Mouse (Mus musculus): ENCODE measurements around the gene Kmt2d. TPM values are rescaled to one million over a fixed set of nuclear protein-coding genes. Genes with fewer than 3 reads are reported as not detected.

Gene Kmt2d
- polyA plus RNA-seq, 1 experiment, result 37.5 TPM

DNA sequence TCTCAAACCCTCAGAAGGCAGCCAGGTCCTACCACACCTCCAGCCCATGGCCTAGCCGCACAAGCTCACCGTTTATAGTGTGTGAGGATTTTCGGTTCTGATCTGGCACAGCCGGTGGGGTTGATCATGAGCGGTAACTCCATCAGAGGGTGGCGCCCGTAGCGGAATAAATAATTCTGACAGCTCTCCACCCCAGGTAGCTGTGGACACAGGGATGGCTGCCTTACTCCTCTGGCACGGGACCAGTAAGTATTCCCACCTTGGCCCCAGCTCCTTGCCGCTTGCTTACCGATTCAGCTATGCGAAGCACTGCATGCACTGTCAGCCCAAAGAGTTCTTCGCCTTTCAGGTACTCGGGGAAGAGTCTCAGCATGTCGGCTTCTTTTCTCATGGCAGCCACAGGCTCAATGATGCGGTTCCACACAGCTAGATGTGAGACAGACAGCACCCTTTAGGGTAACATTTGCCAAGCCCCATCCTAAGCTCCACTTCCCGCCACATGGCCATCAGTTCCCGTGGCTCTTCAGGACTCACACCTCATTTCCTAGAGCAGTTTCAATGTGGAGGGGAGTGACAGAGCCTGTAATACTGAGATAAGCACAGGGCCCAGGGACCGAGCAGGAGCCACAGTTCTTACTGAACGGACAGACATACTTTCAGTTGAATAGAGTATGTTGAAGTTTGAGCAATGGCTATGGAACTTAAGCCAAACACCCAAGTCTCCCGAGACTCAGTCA is 33.8 kb downstream of the Kmt2d start:
- DNase-seq (ENCODE audit: low read depth), result no peak
- TF ChIP-seq POLR2A (IDR thresholded peaks at IDR 0.05; ENCODE audit: borderline replicate concordance, extremely low read depth, insufficient read depth, insufficient read length, poor library complexity, severe bottlenecking) (no peak), CTCF (IDR thresholded peaks at IDR 0.05; ENCODE audit: borderline replicate concordance, extremely low read depth, insufficient read depth, insufficient read length) (no peak)

DNA sequence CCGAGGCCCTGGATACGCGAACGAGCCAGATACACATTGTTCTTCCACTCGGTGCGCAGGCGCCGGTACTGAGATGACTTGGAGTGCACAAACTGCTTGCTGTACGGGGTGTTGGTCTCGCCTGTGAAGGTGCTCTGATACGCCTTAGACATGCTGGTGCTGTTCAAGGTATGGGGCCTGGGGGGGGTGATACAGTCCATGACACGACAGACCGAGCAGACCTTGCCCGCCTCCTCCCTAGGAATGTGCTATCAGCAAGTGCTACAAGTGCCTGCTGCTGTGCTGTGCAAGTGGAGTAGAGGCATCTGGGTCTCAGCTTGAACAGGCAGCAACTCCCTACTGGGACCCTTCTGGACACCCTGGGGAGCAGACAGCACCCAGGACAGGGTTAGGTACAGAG is 35.7 kb downstream of the Kmt2d start:
- no peak for DNase-seq (ENCODE audit: low read depth)
- TF ChIP-seq POLR2A (IDR thresholded peaks at IDR 0.05; ENCODE audit: borderline replicate concordance, extremely low read depth, insufficient read depth, insufficient read length, poor library complexity, severe bottlenecking) (no peak), CTCF (IDR thresholded peaks at IDR 0.05; ENCODE audit: borderline replicate concordance, extremely low read depth, insufficient read depth, insufficient read length) (no peak)

DNA sequence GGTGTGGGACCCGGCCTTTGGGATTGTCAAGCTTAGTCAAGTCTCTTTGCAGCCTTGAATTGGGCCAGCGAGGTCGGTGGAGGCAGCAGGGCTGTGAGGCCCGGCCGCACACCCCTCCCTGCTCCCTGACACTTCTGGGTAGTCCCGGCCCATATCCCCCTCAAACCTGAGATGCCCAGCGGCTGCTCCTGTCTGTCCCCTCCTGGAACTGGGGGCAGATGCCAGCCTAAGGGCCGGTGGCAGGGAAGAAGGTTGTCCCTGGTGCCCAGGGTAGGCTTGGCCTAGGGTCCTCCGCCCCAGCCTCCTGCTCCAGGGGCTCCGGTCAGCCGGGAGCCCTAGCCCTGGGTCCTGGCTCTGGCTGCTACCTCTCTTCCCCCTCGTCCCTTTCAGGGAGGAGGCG is 36.9 kb downstream of the Kmt2d start:
- TF ChIP-seq POLR2A (IDR thresholded peaks at IDR 0.05; ENCODE audit: borderline replicate concordance, extremely low read depth, insufficient read depth, insufficient read length, poor library complexity, severe bottlenecking) (no peak), CTCF (IDR thresholded peaks at IDR 0.05; ENCODE audit: borderline replicate concordance, extremely low read depth, insufficient read depth, insufficient read length) (no peak)
- no peak for DNase-seq (ENCODE audit: low read depth)

DNA sequence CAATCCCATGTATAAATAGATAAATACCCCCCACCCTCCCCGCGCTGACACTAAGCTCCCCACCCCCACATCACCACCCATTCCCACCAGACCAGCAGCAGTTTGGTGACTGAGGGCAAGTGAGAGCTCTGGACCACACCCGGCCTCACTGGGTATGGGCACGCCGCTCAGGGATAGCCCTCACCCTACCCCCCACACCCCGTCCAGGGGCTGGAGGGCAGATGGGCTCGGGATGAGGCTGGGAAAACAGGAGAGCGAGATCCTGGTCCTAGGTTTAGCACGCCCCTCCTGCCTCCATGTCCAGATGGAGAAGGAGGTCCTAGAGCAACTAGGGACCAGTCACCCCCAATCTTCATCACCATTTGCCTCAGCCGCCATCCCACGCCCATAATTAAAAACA is 37.7 kb downstream of the Kmt2d start:
- TF ChIP-seq CTCF (IDR thresholded peaks at IDR 0.05; ENCODE audit: borderline replicate concordance, extremely low read depth, insufficient read depth, insufficient read length), result no peak
- TF ChIP-seq POLR2A (IDR thresholded peaks at IDR 0.05; ENCODE audit: borderline replicate concordance, extremely low read depth, insufficient read depth, insufficient read length, poor library complexity, severe bottlenecking), result no peak
- DNase-seq (ENCODE audit: low read depth), result no peak

DNA sequence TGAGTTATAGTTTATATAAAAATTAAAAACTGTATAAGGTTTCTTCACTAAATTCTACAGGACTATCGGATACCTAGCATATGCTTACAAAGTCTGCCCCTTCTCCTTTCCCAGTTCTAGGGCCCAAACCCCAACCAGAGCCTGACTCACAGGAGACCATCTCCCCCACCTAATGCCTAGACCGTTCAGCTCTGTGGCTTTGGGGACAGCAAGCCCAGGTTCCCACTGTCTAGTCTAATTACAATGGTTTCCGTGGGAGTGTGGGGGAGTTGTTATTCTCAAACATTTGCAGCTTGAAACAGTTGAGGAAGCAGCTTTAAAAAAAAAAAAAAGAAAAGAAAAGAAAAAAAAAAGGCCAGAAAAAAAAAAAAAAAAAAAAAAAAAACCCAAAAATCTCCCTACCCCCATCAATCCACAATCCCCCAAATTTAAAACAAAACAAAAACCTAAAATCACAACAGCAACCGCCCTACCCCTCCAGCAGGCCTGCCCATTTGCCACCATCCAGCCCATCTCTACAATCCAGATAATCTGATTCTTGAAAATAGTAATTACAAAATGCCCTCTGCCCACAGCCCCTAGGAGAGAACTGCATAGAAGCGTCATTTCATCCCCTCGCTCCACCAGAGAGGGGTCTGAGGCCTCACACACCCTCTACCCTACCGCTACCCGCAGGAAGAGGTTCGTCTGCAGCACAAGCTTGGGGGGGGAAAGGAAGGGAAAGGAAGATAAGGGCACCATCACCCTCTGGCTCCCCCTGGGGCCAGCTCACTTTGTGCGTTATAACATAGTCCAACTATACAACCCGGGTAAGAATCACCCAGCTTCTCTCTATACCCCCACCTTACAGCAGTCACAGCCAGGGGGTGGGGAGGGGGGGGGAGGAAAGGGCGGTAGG is 38.6 kb downstream of the Kmt2d start:
- TF ChIP-seq POLR2A (IDR thresholded peaks at IDR 0.05; ENCODE audit: borderline replicate concordance, extremely low read depth, insufficient read depth, insufficient read length, poor library complexity, severe bottlenecking) (no peak), CTCF (IDR thresholded peaks at IDR 0.05; ENCODE audit: borderline replicate concordance, extremely low read depth, insufficient read depth, insufficient read length) (no peak)
- no peak for DNase-seq (ENCODE audit: low read depth)

DNA sequence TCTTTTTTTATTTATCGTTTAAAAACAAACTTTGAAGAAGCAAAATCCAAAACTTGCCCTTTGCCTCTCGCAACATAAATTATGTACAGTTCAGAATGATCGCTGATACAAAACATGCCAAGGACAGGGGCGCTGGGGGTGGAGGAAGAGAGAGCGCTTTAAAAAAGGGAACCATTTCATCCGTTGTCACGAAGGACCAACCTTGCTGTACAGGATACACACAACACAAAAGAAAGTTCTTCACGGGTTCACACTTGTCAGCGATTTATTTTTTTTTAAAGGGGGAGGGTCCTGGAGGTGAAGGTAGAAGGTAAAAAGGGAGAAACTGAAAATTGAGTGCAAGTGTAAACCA is 39.3 kb downstream of the Kmt2d start:
- TF ChIP-seq POLR2A (IDR thresholded peaks at IDR 0.05; ENCODE audit: borderline replicate concordance, extremely low read depth, insufficient read depth, insufficient read length, poor library complexity, severe bottlenecking) (no peak), CTCF (IDR thresholded peaks at IDR 0.05; ENCODE audit: borderline replicate concordance, extremely low read depth, insufficient read depth, insufficient read length) (no peak)
- no peak for DNase-seq (ENCODE audit: low read depth)

DNA sequence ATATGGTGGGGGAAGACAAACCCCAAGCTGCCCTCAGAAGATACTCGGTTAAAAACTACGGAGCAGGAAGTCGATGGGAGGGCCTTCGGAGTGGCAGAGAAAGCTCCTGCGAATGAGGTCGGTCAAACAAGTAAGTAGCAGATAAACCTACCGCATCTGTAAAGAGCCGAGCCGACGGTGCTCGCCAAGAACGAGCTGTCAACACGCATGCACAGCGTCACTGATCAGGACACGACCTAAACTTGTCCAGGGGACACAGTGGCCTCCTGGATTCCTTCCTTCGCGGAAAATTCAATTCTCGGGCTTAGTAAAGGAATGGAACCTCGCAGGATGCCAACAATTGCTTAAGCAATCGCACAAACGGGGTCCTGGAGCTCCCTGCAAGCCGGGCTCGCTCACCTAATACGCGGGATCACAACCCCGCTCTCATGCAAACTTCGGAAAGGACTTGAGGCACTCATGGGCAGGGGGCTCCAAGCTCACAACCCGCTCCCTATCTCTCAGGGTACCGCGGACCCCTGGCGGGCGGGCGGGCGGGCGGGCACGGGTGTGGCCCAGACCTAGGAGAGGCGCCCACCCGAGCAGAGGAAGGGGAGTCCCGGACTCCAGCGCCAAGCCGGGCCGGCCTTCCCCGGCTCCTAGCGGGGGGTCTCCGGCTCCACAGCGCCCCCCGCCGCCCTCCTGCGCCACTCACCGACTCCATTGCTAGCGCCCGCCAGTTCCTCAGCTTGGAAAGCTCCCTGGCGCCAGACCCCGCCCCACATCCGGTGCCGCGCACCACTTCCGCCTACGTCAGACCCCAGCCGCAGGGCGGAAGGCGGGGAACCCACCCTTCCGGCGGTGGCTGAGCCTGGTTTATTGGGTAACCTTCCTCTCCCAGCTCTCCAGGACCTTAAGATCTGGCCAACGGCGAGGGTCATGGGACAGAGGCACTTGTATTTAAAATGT is 40.0 kb downstream of the Kmt2d start, which contains the start of gene Prkag1:
Prkag1 (minus strand) TSS at position 786 of the 948 bp plus-strand sequence.
- TF ChIP-seq CTCF (IDR thresholded peaks at IDR 0.05; ENCODE audit: borderline replicate concordance, extremely low read depth, insufficient read depth, insufficient read length) (peak; percentile 56; the same call in 1 of the 2 replicates), POLR2A (IDR thresholded peaks at IDR 0.05; ENCODE audit: borderline replicate concordance, extremely low read depth, insufficient read depth, insufficient read length, poor library complexity, severe bottlenecking) (peak; percentile 41; the same call in 1 of the 2 replicates)
- DNase-seq (ENCODE audit: low read depth), result peak; percentile 98

DNA sequence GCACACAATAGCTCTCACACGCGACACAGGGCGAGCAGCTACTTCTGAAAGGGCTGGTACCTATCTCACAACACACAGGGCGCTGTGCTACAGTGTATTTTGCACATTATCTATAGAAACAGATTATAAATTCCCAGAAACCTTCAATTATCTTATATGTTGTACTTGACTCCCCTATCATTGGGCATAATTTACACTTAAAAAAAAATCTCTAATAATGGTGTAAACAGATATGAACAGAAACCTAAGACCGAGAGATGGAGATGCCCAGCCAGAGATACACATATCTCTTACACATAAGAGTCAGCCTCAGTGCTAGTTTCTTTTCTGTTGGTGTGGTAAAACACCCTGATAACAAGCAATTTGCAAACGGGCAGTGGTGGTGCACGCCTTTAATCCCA is 43.4 kb downstream of the Kmt2d start:
- TF ChIP-seq POLR2A (IDR thresholded peaks at IDR 0.05; ENCODE audit: borderline replicate concordance, extremely low read depth, insufficient read depth, insufficient read length, poor library complexity, severe bottlenecking), result no peak
- TF ChIP-seq CTCF (IDR thresholded peaks at IDR 0.05; ENCODE audit: borderline replicate concordance, extremely low read depth, insufficient read depth, insufficient read length), result no peak

DNA sequence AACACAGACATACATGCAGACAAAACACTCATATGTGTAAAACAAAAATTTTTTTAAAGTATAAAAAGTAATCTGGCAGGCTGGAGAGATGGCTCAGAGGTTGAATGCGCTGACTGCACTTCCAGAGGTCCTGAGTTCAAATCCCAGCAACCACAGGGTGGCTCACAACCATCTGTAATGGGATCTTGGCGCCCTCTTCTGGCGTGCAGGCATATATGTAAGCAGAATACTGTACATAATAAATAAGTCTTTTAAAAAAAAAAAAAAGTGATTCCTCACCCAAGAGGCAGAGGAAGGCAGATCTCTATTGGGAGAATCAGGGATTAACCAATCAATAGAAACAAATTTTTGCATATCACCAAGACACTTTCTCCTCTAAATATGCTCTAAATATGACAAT is 47.6 kb downstream of the Kmt2d start:
- no peak for DNase-seq (ENCODE audit: low read depth)
- TF ChIP-seq POLR2A (IDR thresholded peaks at IDR 0.05; ENCODE audit: borderline replicate concordance, extremely low read depth, insufficient read depth, insufficient read length, poor library complexity, severe bottlenecking) (no peak), CTCF (IDR thresholded peaks at IDR 0.05; ENCODE audit: borderline replicate concordance, extremely low read depth, insufficient read depth, insufficient read length) (no peak)

More for the DNA sequence above, 43.4 kb downstream of the Kmt2d start:
- DNase-seq (ENCODE audit: low read depth), result no peak

DNA sequence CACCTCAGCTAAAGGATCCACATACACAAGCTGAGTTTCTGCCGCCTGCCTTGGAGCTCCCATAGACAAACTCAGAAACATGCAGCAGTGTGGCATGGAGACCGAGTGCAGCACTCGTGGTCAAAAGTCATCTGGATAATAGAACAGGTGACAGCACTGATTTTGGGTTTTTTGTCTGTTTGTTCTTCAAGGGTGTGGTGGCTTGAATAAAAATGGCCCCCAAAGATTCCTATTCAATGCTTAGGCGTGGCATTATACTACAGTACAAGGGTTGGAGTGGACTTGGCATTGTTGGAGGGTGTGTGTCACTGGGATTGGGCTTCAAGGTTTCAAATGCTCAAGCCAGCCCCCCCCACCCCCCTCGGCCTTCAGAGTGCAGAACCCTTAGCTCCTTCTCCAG is 48.9 kb downstream of the Kmt2d start:
- DNase-seq (ENCODE audit: low read depth), result no peak
- TF ChIP-seq POLR2A (IDR thresholded peaks at IDR 0.05; ENCODE audit: borderline replicate concordance, extremely low read depth, insufficient read depth, insufficient read length, poor library complexity, severe bottlenecking), result no peak
- no peak for TF ChIP-seq CTCF (IDR thresholded peaks at IDR 0.05; ENCODE audit: borderline replicate concordance, extremely low read depth, insufficient read depth, insufficient read length)

Data from brain, embryonic 14.5 days (tissue).